Mouse (Mus musculus): Measurements from ENCODE around the gene Col5a3.

Gene Col5a3

DNA sequence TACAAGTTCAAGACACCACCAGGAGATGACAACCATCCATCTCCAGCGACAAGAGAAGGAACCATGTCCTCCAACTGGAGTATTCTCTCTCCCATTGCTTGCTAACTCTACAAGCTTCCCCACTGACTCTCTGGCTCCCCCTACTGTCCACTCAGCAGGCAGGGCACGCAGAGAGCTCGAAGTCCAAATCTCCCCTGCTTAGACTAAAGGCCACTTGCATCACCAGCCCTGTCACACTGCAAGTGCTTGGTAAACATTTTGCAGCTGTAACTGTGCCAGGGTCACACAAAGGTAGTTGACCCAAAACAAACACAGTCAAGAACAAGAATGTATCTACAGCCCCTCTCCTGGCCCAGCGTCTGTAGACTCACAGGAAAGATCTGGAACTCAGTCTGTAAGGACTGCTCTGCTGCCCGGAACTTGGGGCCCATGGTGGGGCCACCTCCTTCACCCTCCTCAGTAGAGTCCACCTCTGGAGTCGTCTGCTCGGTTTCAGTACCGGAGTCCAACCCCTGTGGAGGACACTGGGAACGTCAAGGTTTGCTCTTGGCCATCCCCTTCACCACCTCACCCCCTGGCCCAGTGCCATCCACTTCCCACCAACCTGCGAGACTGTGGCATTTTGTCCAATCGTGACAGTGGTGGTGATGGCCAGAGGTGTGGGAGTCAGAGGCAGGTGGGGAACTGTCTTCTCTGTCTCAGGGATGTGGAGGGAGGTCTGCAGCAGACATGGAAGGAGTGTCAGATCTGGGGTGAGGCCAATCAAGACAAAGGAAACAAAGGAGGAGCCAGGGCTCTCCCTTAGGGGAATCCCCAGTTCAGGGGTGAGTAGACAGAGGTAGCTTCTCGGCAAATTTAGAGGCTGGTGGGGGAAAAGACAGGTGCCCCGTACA, 10.4 kb downstream of the Col5a3 start:
- DNase-seq = peak; percentile 95

DNA sequence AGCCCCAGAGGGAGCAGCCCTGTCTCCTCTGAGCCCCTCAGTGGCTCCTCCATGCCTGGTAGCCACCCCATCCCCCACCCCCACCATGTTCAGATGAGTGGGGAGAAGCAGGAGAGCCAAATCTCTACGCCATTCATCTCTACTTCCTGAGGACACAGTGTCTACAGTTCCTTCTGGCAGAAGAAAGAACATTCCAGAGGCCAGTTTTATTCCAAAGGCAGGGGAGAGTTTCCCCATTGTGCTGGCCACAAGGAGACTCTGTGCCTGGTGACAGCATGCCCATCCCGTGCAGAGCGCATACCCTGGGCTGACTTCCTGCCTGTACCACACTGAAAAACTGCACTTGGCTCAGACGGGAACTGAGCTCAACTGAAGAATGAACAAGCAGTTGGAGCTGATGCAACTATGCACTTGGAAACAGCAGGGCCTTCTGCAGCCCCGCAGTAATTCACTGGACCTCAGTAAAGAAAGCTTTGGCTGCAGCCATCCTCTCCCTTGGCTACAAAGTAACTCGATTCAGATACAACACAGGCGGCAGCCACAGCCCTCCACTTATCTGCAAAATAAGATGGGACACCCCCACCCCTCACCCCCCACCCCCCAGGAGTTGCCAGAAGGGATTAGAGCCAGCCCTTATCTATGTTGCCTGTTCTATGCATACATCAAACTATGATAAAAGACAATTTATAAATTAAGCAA, 20.6 kb downstream of the Col5a3 start:
- peak; percentile 99 for DNase-seq

DNA sequence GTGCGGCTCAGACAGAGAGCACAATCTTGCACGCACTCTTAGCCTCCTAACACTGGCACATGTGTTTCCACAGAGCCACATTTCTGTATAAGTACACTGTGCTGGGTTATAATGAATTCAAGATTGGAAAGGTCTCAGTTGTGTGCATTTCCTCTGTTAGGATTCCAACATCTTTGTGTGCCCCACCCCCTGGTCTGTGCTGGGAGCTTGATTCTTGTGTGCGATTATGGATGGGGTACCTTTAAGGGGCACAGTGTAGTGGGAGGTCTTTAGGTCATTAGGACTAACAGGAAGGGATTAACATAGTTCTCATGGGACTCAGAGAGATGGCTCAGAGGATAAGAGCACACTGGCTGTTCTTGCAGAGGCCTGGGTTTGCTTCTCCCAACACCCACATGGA, 24.5 kb downstream of the Col5a3 start:
- DNase-seq = no peak

GRCm38 (mm10) chr9:20789651-20790050, 25.2 kb downstream of the Col5a3 start:
- no peak for DNase-seq

DNA sequence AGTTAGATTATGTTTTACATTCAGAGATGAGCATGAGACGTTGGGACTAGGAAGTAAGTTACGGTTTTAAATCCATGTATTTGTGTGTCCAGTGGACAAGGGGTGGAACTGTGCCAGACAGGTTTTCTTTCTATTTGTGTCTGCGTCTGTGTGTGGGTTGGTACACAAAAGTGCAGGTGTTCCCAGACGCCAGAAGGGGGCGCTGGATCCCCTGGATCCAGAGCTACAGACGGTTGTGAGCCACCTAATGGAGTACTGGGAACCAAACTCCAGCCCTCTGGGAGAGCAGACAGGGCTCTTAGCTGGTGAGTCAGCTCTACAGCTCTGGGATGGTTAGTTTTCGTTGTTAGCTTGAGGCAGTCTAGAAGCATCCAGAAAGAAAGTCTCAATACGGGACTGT, 26.9 kb downstream of the Col5a3 start:
- DNase-seq = no peak

GRCm38 (mm10) chr9:20785055-20785454, 29.8 kb downstream of the Col5a3 start:
- no peak for DNase-seq

GRCm38 (mm10) chr9:20781286-20781685, 33.6 kb downstream of the Col5a3 start:
- DNase-seq = no peak

DNA sequence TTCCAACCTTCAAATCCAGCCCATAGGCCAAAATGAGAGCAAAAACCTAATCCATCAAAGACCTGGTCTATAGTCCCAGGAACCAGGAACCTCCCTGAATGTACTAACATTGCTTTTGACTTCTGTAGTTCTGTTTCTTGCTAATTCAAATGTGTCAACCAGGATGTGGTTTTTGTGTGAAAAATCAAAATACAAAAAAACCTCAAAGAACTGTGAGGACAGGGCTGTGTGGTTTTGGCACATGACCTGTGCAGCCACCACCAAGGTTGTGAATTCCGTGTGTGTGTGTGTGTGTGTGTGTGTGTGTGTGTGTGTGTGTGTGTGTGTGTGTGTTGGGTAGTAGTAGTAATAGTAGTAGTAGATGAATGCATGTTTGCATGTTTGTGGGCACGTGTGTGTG, 49.6 kb downstream of the Col5a3 start:
- DNase-seq = no peak

DNA sequence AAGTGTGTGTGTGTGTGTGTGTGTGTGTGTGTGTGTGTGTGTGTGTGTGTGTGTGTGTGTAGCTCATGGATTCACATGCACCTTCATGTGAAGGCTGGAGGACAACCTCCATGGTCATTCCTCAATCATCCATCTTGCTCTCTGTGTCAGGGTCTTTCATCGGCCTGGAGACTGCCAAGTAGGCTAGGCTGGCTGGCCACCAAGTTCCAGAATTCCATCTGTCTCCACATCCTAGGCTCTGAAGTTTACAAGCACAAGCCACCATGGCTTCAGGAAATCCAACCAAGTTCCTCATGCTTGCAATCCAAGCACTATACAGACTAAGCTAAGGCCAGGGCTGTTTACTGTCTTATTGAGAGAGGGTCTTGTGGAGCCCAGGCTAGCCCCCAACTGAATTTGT, 51.8 kb downstream of the Col5a3 start:
- DNase-seq = peak; percentile 96

GRCm38 (mm10) chr9:20762197-20762961, 52.5 kb downstream of the Col5a3 start:
- no peak for DNase-seq

DNA sequence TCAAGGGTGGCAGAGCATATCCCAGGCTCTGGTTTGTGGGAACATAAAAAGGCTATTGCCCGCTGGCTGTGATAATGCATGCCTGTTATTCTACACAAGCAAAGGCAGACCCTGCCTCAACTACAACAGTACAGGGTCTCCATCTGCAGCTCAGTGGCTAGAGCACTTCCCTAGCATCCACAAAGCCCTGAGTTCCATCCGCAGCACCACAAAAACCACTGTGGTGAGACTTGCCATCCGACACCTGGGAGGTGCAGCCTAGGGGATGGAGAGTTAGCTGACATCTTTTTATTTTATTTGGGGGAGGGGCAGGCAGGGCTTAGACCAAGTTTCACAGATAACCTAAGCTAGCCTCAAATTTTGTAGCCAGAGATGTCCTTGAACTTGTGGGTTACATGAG, 53.5 kb downstream of the Col5a3 start:
- peak; percentile 92 for DNase-seq

DNA sequence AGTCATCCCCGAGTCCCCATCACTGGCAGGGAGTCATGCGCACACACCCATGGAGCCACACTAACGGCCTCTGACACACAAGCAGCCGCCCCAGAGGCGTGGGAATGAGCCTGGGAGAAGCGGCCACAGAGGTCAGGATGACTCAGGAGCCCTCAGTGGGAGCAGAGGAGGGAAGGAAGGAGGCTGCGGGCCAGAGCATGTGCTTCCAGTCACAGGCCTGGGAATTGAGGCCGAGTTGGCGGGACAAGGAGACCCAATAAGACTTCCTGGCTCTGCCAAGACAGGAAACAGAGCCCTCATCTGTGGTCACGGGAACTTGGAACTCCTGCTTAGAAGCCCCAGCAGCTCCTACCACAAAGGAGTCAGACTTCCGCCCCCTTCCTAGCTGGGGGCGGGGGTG, 54.1 kb downstream of the Col5a3 start:
- peak; percentile 100 for DNase-seq

GRCm38 (mm10) chr9:20758896-20759295, 56.0 kb downstream of the Col5a3 start:
- DNase-seq = peak; percentile 97

DNA sequence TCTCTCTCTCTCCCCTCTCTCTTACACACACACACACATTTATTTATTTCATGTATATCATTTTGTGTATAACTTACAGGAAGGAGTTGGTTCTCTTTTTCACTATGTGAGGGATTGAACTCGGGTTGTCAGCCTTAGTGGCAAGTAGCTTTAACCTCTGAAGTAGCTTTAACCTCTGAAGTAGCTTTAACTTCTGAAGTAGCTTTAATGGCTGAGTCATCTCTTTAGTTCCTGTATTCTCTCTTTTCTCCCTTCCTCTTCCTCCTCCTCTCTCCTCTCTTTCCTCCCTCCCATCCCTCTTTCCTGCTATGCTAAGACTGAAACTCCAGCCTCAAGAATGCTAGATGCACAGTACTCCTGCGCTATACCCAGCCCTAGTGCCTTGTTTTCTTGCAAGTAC, 56.6 kb downstream of the Col5a3 start:
- no peak for DNase-seq

GRCm38 (mm10) chr9:20757087-20757955, 57.5 kb downstream of the Col5a3 start:
- DNase-seq = no peak

- no peak for DNase-seq
Observed at GRCm38 (mm10) chr9:20756081-20756700, 58.7 kb downstream of the Col5a3 start.

DNA sequence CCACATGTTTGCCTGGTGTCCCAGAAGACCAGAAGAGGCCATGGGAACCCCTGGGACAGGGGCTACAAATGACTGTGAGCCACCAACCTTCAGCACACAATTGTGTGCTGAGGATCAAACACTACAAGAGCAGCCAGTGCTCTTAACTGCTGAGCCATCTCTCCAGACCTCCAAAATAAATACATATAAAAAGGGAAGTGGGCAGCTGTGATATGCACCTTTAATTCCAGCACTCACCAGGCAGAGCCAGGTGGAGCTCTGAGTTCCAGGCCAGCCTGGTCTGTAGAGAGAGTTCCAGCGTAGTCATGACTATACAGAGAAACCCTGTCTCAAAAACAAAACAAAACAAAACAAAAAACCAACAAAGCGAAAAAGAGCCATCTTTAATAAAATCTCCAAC, 60.5 kb downstream of the Col5a3 start:
- no peak for DNase-seq

- DNase-seq = no peak
Observed at GRCm38 (mm10) chr9:20751477-20752029, 63.3 kb downstream of the Col5a3 start.

- DNase-seq = no peak
Observed at GRCm38 (mm10) chr9:20749213-20749612, 65.7 kb downstream of the Col5a3 start.

DNA sequence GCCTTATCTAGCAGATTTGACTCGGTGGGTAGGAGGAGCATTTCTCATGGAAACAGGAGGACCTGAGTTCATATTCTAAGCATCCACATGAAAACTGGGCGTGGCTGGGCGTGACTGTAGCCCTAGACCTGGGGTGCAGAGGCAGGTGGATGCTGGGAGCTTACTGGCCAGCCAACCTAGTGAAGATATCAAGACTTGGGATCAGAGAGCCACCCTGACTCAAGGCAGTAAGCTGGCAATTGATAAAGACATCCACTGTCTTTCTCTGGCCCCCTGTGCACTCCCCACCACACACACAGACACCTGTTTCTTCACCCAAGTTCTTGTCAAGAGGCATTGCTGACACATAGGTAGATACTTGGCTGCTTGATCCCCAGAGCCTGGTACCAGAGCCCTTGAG, 66.3 kb downstream of the Col5a3 start:
- DNase-seq = no peak

GRCm38 (mm10) chr9:20747682-20748081, 67.2 kb downstream of the Col5a3 start:
- DNase-seq = no peak

All from heart, adult 11 months (tissue).